Mouse (Mus musculus) left cerebral cortex, postnatal 4 days (tissue): ENCODE data around the gene Gm20517. TPM values are rescaled to one million over a fixed set of nuclear protein-coding genes. Genes with fewer than 3 reads are reported as not detected.
"Not testable (repeated sequence)": the region's sequence is repeated elsewhere in the genome, so short reads cannot be mapped to it uniquely, and the experiment has no call there.

Source experiments
- DNase-seq: peaks from one replicate; pipeline ENCODE4 v3.0.0-alpha.2; 2022
- intact Hi-C: fragments of 180-260 bp; cut with DNase I; formaldehyde crosslinking; loops from one replicate; pipeline ENCODE4 v1.15.1; 2025
- total RNA-seq, 2 experiments: library from RNA; stranded (reverse); gene quantifications; 2 replicates each; pipeline ENCODE4 v1.2.3; 2021

Gene Gm20517
- total RNA-seq, 2 experiments from 2014 or later, result 4.8 to 6.6 TPM

DNA sequence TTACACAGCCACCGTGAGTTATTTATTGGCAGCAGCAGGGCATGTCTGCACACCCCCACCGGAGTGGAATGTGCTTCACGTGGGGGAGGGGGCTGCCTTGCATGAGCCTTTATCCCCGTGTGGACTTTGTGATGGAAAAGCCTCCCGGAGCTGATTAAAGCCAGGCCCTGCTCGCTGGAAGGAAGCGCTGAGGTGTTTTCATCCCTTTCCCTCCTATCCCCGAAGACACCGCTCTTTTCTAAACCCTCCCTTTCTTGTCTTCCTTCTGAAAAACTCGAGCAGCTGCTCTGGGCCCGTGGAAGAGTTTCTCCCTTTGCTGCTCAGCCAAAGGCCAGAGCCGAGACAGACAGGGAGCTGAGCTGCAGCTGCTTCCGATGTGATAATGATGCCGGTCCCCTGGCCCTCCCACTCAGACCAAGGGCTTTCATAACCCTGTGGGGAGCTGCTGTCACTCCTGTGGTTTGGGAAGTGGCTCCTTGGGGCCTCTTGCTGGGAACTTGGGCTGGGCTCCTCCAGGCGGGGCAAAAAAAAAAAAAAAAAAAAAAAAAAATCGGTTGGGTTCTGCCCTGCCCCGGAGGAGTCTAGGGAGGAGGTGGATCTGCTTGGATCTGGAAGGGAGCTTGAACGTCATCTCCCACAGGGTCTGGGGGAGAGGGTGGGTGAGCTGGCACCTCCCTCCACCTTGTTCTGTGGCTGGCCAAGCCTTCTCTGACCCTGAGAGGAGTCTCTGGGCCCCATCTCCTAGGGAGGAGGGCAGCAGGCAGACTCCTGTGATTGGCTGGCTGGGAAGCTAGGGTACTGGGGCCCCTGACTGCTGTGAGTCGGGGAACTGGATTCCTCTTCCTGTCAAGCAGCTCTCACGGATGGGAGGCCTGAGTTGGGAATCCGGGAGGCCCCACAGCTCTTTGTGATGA lies 15.9 kb upstream of the Gm20517 start:
- intact Hi-C loops, result no loop called here
- DNase-seq, result peak; percentile 28

DNA sequence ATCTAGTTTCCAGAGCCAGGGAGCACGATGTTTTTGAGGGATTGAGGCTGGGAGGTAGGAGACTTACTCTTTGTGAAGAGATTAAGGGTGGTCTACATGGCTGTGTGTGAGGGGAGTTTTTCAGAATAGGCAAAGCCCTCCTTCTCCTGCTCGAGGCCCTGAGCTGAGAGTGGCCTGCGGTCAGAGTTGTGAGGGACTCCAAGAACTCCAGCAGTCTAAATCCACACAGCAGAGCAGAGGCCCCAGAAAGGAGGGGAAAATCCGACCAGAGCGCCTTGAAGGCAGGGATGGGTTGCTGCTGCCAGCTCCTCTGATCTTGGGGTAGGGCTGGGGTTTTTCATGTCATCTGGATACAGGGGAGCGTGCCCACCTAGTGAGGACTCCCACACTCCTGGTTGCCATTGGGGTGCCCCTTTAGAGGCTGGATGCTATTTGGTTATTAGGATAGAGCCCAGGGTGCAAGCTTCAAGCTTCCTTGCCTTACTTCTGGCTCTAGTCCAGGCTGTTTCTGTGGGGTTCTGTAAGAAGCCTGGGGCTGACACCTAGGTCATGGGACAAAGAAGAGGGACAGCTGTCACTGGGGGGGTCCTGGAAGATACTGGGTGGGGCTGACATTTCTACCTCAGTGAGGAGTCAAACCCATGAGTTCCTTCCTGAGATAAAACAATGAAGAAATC lies 15.1 kb upstream of the Gm20517 start:
- no peak for DNase-seq
- intact Hi-C loops, result no loop called here

DNA sequence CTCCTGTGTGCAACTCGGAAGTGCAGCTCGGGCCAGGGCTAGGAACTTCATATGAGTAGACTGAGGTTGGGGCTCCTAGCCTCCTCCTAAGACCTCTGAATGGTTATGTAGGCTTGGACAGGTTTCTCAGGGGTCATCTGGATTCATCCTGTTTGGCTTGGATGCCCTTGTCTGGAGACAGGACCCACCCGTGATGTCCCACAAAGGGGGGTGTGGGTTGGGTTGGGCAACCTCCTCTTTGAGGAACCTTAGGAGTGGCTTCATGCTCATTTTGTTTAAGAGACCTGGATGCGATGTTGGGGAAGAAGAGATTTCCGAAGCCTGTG lies 14.6 kb upstream of the Gm20517 start:
- DNase-seq, result no peak
- intact Hi-C loops, result no loop called here

DNA sequence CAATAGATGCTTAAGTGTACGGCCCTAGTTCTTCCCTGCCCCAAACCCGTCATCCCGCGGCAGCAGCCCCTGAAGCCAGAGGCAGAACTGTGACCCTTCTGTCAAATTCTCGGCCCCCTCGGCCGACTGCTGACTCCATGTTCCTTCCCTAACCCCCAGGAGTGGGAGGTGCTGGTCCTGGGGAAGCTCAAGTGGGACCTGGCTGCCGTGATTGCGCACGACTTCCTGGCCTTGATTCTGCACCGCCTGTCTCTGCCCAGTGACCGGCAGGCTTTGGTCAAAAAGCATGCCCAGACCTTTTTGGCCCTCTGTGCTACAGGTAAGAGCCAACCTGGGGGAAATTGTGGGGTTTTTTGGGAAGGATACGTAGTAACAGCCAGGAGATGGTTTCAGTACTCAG lies 14.1 kb upstream of the Gm20517 start:
- intact Hi-C loops, result no loop called here
- DNase-seq, result no peak

DNA sequence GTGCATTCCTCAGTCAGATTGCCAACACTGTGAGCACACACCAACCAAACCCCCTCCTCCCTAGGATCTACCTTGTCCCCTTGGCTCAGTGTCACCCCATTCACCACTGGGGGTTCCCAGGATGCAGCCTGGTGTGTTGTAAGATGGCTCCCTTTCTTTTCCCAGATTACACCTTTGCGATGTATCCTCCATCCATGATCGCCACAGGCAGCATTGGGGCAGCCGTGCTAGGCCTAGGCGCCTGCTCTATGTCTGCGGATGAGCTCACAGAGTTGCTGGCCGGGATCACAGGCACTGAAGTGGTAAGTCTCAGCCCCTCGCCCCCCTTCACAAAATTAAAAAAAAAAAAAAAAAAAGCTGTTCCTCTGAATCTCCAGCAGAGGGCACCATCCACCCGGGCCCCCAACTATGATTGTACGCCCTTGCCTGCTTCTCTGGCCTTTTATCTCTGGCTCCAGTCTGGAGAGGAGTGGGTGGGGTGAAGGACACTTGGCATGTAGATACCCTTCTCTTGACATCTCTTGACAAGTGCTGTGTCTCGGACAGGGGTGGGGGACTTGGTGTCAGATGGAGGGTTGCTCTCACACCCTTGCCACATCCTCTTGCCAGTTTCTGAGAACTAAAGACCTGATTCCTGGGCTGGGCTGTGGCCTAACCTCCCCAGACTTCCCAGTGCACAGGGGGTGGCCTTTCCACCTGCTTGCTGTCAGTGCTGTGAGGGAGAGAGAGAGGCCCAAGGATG lies 13.4 kb upstream of the Gm20517 start:
- DNase-seq, result peak; percentile 37
- intact Hi-C loops, result no loop called here

DNA sequence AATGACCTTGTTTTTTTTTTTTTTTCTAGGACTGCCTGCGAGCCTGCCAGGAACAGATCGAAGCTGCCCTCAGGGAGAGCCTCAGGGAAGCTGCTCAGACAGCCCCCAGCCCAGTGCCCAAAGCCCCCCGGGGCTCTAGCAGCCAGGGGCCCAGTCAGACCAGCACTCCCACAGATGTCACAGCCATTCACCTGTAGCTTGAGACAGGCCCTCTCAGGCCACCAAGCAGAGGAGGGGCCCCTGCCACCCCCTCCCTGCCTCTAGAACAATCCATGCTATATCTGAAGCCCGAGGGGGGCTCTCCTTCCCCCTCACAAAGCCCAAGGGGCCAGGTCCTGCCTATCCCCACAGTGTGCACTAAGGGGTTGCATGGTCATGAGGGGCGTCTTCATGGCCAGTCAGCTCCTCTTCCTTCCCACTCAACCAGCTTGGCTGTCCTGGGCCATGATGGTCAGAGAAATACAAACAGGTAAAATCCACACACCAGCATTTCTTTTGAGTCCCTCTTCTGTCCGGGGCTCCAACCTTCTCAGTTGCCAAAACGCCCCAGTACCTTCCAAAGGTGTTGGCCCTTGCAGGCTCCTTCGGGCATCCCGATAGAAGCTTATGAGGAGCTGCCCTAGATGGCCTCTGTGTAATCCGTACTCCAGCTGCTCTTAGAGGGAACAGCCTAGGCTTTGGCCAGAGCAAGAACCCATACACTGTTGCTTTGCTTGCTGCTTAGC lies 12.6 kb upstream of the Gm20517 start:
- DNase-seq, result not testable (repeated sequence)

DNA sequence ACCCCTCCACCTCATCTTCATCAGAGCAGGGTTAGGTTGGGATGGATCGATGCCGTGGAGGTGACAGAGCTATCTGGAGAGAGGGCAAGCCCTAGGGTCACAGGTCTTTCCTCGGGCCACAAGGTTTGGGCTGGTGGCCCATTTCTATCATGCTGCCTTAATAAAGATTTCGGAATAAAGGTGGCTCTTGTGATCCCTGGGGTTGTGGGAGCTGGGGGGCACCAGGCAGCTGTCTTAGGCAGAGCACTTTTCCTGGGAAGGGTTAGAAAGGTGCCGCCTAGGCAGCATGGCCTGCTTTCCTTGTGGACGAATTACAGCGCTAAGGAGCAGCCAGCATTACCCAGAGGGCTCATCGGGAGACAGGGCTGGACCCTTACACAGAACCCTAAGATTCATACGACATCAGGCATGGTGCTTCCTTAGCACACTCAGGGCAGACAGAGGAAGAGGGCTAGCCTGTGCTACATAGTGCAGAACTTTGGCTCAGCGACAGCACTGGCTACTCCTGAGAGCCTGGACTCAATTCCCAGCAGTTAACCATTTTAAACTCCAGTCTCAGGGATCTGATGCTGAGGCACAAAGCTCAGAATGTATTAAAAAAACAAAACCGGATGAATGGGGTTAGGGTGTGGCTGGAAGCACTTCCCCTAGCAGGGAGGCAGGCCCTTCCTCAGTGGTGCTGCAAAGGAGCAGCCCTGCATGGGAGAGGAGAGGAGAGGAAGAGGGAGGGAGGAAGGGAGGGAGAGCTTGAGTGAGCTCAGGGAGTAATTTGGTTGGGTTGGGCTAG lies 11.7 kb upstream of the Gm20517 start:
- no peak for DNase-seq
- intact Hi-C loops, result loop anchor here (10.0 kb wide), 1 partner anchor 215 kb away; the partner anchor contains the start of gene Guca1b

More for the DNA sequence above, 12.6 kb upstream of the Gm20517 start:
- intact Hi-C loops, result not testable (repeated sequence)

DNA sequence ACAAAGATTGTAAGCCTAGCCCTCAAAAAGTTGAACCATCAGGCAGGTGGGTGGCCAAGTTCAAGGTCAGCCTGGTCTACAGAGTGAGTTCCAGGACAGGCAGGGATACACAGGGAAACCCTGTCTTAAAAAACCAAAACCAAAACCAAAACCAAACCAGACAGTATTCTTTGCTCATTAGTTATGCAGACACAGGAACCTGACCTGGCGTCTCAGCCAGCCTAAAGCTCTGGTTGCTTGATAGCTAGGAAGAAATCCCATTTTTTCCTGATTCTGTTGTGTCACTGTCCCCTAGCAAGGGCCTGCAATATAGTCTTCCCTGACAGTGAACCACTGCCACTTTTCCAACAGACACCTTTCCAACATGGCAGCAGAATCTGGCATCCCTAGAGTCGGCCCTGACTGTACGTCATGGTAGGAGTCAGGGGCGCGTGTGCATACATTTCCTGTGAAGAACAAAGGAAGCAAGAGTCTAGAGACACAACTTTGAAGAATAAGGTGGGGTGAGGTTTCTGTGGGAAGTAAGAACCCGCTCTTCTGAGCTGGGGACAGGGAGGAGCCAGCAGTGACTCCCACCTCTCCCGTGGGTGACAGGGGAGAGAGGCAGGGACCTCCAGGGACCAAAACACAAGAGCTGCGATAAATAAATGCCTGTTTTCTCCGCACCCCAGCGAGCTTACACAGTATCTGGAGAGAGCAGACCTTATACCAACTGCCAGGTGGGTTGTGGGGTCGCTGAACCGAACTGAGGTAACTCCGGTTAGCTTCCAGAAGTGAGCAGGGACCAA lies 10.6 kb upstream of the Gm20517 start:
- intact Hi-C loops, result loop anchor here (10.0 kb wide), 1 partner anchor 216 kb away; the partner anchor contains the start of gene Guca1b
- DNase-seq, result no peak

DNA sequence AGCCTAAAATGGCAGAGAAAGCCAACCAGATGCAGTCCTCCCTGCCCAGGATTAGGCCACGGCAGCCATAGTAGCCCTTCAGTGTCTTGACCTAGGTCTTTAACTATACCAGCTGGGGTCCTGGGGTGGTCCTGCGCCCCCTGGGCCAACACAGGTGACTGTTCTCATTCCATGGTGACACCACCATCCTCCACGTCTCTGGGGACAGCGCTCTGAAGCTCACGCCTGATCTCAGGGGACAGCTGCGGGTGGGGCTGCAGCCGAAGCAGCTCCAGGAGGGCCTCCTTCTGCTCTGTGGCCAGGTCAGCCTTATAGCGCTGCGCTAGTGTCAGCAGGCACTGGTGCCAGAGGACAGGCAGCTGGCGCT lies 10.0 kb upstream of the Gm20517 start:
- intact Hi-C loops, result loop anchor here (10.0 kb wide), 1 partner anchor 217 kb away; the partner anchor contains the start of gene Guca1b
- DNase-seq, result no peak

DNA sequence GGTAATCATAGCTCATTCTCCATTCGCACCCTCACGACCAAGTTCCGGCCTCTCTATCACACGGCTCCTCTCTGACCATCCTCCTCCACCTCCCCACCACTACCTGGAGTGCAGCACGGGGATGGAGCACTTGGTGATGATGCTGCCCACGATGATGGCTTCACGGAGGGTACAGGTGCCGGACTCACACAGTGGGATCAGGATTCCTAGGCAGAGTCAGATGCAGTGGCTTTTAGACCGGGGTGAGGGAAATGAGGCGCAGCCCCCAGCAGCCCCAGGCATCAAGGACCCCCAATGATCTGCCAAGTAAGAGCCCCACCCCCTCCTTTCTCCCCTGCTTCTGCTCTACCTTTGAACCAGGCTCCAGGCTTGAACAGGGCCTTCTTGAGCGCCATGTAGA lies 9.1 kb upstream of the Gm20517 start:
- intact Hi-C loops, result loop anchor here (10.0 kb wide), 1 partner anchor 217 kb away; the partner anchor contains the start of gene Guca1b
- DNase-seq, result no peak

DNA sequence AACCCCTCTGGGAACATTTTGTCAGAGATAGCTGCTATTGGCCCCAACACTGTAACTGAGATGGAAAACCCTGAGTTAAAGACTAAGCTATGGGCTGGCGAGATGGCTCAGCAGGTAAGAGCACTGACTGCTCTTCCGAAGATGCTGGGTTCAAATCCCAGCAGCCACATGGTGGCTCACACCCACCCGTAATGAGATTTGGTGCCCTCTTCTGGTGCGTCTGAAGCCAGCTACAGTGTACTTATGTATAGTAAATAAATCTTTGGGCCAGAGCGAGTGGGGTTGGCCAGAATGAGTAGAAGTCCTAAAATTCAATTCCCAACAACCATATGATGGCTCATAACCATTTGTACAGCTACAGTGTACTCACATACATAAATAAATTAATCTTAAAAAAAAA lies 5.2 kb upstream of the Gm20517 start:
- DNase-seq, result no peak
- intact Hi-C loops, result loop anchor here (10.0 kb wide), 1 partner anchor 221 kb away; the partner anchor contains the start of gene Guca1b

DNA sequence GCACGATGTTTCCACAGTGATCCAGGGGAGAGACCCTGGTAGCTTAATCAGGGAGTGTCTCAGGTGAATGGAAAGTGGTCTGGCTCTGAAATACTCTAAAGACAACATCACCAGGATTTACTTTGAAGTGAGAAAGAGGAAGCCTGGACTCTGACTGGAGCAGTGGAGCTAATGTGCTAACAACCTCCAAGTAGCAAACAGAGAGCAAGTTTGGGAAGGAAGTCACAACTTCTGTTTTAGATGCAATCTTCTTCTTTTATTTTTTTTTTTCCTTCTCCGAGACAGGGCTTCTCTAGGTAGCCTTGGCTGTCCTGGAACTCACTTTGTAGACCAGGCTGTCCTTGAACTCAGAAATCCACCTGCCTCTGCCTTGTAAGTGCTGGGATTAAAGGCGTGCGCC lies 2.2 kb upstream of the Gm20517 start:
- no peak for DNase-seq
- intact Hi-C loops, result loop anchor here (10.0 kb wide), 1 partner anchor 224 kb away; the partner anchor contains the start of gene Guca1b

DNA sequence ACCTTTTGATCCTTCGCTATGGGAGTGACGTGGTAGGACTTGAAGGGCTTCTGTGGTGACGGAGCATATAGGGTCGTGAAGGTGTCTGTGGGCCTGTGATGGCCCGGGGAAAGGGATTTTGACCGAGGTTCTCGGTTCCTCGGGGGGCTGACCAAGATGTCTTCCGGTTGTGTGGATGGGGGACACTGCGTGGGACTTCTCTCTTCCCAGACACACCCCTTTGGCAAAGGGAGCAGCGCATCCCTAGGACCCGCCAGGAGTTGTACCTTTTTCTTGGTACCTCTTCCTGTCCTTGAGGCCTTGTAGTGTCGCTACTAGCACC lies 233 bp downstream of the Gm20517 start:
- no peak for DNase-seq
- intact Hi-C loops, result loop anchor here (5.0 kb wide), 1 partner anchor 66 kb away; no protein-coding TSS in a partner anchor

DNA sequence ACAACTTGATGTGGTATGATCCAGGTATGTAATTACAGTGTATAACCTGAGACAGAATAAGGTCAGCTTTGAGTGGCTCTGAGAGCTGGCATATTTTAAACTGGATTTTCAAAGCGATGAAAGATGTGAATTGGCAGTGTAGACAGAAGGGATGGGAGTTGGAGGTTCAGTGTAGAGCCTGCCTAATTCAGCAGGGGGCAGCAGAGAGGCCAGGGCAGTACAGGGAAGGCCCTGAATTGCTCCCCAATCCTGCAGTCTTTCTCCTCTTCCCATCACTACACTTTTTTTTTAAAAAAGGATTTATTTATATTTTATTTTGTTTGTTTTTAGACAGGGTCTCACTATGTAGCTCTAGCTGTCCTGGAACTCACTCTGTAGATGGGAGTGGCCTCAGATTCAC lies 2.6 kb downstream of the Gm20517 start:
- DNase-seq, result no peak
- intact Hi-C loops, result loop anchor here (5.0 kb wide), 1 partner anchor 63 kb away; no protein-coding TSS in a partner anchor

DNA sequence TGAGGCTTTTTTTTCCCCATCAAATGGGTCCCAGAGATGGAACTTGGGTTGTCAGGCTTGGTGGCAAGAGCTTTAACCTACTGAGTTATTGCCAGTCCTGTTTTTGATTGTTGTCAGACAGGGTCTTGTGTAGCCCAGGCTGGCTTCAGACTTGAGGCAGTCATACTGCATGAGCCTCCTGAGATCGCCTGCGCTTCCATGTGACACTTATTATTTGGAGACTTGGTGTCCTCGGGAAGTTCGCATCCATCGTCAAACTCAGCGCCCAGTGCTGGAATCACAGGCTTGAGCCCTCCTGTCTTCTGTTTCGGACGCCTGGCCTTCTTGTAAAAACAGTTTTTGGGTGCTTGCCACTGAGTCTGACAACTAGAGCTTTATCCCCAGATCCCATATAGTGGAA lies 4.7 kb downstream of the Gm20517 start:
- no peak for DNase-seq
- intact Hi-C loops, result no loop called here

DNA sequence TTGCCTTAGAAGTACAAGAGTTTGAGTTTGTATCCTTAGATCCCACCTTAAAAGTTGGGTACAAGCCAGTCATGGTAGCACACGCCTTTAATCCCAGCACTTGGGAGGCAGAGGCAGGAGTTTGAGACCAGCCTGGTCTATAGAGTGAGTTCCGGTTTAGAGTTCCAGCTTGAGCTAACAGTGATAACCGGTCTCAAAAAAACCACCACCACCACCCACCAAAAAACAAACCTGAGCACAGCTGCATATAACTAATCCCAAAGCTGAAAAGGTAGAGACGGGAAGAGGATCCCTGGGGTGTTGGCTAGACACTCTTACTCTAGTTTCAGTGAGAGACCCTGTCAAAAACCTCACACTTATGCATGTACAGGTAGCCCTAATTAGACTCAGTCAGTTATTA lies 5.3 kb downstream of the Gm20517 start:
- intact Hi-C loops, result no loop called here
- no peak for DNase-seq

DNA sequence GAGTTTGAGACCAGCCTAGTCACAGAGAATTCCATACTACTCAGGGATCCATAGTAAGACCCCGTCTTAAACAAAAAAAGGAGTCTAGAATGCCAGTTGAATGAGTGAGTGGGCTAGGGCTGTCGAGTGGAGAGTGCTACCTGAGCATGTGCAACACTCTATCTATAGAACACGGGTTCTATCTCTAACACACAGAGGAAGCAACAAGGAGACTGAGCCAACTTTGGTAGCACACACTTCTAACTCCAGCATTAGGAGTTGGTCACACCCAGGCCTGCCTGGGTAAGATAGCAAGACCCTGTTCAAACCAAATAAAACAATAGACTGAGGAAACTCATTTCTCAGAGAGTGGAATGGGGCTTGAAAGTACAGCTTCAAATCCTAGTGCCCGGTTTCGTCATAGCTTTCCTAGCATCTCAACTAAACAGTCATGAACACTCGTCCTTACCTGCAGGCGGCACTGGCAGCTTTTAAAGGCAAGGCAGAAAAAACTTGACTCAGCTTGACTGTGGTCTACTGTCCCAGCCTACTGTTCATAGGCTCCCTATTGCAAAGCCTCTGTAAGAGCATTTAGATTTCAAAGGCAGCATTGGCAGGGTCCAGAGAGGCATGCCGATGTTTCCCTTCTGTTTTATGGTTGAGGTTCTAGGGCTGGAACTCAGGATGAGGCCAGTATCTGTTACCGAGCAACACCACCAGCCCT lies 6.4 kb downstream of the Gm20517 start:
- intact Hi-C loops, result no loop called here
- DNase-seq, result no peak
